Mouse (Mus musculus): ENCODE results near the gene Fgb. TPM values are rescaled to one million over a fixed set of nuclear protein-coding genes. Genes with fewer than 3 reads are reported as not detected.
A peak's percentile ranks its signal among the peaks of the same experiment; 100 is the strongest.

The Fgb gene
- polyA plus RNA-seq, 1 experiment from 2014 or later: not detected

GRCm38 (mm10) chr3:82996656-82997055 is 53.0 kb downstream of the Fgb start:
- in situ Hi-C loops (cut with MboI; ENCODE audit: low pct_unique_long_range_greater_than_20kb): loop anchor here (5.0 kb wide), 2 partner anchors 86 to 281 kb away; no protein-coding TSS in a partner anchor
- ChIA-PET POLR2A (no interaction called here), CTCF (interaction anchor here (1.1 to 1.6 kb wide), 6 partner anchors 19 to 59 kb away, joined by 3 to 5 read pairs (median 4); partner anchors contain the start of gene Plrg1)
- H3K27me3 ChIP-seq: peaks cover 55% of the 10 kb centered on the region
- no peak for TF ChIP-seq CTCF (IDR thresholded peaks at IDR 0.05)
- DNase-seq (ENCODE audit: low read depth, low spot score): no peak
- no peak for ATAC-seq

DNA sequence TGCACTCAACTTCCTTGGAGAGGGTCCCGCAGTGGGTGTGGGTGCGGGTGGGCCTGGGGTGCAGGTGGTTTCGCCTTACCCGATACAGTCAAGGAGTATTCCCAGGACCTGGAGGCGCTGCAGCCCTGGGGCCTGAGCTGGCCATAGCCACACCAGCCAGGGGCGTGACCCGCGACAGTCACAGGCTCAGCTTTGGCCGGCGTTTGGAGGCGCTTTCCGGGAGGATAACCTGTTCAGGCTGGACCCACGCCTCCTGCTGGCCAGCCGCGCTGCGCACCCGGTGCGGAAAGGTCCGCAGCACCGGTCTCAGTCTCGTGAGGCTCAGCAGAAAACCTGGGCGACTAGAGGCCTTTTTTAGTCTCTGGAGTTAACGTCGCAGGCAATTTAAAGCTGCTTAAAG is 54.3 kb downstream of the Fgb start:
- DNase-seq (ENCODE audit: low read depth, low spot score) (no peak), ATAC-seq (no peak)
- POLR2A ChIA-PET: no interaction called here

DNA sequence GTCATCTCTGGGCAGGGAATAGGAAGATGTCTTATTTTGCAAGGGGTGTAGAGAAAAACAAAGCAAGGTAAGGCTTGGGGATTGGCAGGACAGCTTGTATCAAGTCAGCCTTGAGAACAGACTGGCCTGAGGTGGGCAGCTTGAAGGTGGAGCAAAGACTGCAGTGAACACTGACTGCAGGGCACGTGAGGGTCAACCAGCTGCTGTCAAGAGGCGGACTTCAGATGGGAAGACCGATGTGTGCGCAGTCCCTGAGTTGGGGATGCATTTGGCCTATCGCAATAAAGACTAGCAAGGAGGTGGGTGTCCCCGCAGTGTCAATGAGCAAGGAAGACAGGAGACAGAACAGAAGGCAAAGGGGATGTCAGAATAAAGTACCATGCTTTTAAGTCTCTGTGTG is 56.7 kb downstream of the Fgb start:
- in situ Hi-C loops (cut with MboI; ENCODE audit: low pct_unique_long_range_greater_than_20kb): no loop called here
- no peak for TF ChIP-seq CTCF (IDR thresholded peaks at IDR 0.05)
- no peak for ATAC-seq
- ChIA-PET CTCF (interaction anchor here (1.5 to 1.6 kb wide), 2 partner anchors 27 to 60 kb away, joined by 4 to 9 read pairs; no protein-coding TSS in a partner anchor), POLR2A (no interaction called here)
- H3K27me3 ChIP-seq: peaks cover 67% of the 10 kb centered on the region
- no peak for DNase-seq (ENCODE audit: low read depth, low spot score)

More for the DNA sequence above, 54.3 kb downstream of the Fgb start:
- H3K27me3 ChIP-seq: peaks cover 52% of the 10 kb centered on the region
- peak; percentile 75 for TF ChIP-seq CTCF (IDR thresholded peaks at IDR 0.05)
- in situ Hi-C loops (cut with MboI; ENCODE audit: low pct_unique_long_range_greater_than_20kb): loop anchor here (5.0 kb wide), 2 partner anchors 87 to 282 kb away; no protein-coding TSS in a partner anchor
- CTCF ChIA-PET: interaction anchor here (1.3 to 1.4 kb wide), 3 partner anchors 20 to 56 kb away, joined by 3 to 5 read pairs (median 4); no protein-coding TSS in a partner anchor

GRCm38 (mm10) chr3:82991963-82992362 is 57.7 kb downstream of the Fgb start:
- in situ Hi-C loops (cut with MboI; ENCODE audit: low pct_unique_long_range_greater_than_20kb): no loop called here
- ChIA-PET POLR2A (no interaction called here), CTCF (interaction anchor here (1.6 kb wide), 1 partner anchor 61 kb away, joined by 9 read pairs; no protein-coding TSS in a partner anchor)
- no peak for ATAC-seq
- peaks cover 68% of the 10 kb centered on the region for H3K27me3 ChIP-seq
- no peak for DNase-seq (ENCODE audit: low read depth, low spot score)
- TF ChIP-seq CTCF (IDR thresholded peaks at IDR 0.05): no peak

Other genes with a start within 250 kb of the Fgb start
- gene Rbm46, start 173.4 kb downstream of the Fgb start, polyA plus RNA-seq (2021): not detected
- gene Lrat, start 145.9 kb downstream of the Fgb start, polyA plus RNA-seq (2021): not detected
- not detected for gene Fgg, start 42.1 kb downstream of the Fgb start, polyA plus RNA-seq (2021)
- not detected for gene Fga, start 23.8 kb downstream of the Fgb start, polyA plus RNA-seq (2021)
- gene Plrg1, start 5.7 kb upstream of the Fgb start, polyA plus RNA-seq (2021): 85.3 TPM
- 0.12 TPM for gene Dchs2, start 78.1 kb upstream of the Fgb start, polyA plus RNA-seq (2021)

All from Patski (cell line).